Mouse (Mus musculus): ENCODE measurements around the gene Slc38a6.

Gene Slc38a6

DNA sequence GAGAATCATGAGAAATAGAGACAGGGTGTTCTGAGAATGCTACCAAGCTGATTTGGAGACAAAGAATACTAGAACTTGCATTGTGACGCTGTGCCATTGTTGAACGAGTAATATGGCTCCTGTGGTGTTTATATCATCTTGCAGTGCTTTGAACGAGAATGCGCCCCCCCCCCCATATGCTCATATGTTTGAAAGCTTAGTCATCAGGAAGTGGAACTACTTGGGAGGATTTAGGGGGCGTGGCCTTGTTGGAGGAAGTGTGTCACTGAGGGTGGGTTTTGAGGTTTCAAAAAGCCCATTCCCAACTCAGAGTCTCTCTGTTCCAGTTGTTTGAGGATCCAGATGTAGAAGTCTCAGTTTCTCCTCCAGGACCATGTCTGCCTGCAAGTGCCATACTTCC, 108.0 kb downstream of the Slc38a6 start:
- DNase-seq, result no peak

- no peak for DNase-seq
Measured at GRCm38 (mm10) chr12:73399426-73399825, 112.8 kb downstream of the Slc38a6 start.

DNA sequence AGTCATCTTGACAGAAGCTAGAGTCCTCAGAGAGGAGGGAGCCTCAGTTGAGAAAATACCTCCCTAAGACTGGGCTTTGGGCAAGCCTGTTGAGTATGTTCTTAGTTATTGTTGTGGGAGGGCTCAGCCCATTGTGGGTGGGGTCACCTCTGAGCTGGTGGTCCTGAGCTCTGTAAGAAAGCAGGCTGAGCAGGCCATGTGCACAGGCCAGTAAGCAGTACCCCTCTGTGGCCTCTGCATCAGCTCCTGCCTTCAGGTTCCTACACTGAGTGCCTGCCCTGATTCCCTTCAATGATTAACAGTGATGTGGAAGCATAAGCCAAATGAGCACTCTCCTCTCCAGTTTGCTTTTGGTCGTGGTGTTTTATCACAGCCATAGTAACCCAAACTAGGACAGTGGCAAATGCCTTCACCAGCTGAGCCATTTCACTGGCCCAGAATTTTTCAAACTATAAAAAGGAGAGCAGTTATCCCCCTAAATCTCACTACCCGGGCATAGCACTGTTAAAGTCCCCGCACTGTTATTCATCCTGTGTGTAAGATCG, 114.0 kb downstream of the Slc38a6 start:
- DNase-seq, result no peak

DNA sequence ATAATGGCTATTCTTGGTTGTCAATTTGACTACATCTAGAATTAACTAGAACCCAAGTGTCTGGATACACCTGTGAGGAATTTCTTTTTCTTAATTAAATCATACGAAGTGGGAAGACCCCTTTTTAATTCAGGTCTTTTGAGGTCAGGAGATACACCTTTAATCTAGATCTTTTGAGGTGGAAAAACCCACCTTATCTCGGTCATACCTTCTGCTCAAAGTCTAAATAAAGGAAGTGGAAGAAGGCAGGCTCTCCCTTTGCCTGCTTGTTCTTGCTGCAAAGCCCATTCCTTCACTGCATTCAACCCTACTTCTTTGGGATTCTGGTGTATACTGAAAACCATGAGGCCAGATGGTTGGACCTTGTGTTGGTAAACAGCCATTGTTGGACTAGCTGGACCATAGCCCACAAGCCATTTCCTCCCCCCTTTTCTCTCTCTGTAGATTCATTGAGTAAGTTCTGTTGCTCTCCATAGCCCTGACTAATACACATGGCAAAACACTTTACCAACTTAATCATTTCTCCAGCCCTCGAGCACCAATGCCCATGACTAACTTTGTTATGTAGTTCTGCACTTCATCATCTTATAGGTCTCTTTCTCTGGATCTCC, 115.0 kb downstream of the Slc38a6 start:
- DNase-seq, result no peak

DNA sequence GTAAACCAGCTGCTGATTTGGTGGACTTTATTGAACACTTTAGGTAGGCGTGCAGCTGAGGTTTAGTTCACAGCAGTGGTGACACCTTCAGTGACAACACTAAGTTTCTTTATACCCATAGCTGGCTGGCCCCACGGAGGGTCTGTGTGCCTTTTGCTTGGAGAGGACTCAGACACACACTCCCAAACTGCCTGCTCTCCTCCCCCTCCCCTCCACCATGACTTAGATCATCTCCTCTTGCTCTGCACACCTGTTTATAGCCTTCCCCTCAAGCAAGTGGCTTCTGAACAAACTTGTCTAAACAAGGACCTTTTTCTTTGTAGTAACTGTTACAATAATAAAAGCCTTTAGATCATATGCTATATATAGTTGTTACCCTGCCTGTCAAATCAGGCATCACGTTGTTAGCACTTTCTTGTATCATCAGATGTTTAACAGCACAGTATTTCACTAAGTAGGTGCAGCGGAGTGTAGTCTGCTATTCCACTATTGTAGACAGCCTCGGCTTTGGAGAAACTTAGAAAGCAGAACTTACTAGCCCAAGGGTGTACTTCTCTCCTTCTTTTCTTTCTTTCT, 115.6 kb downstream of the Slc38a6 start:
- DNase-seq, result no peak

- DNase-seq, result no peak
Measured at GRCm38 (mm10) chr12:73402851-73403665, 116.5 kb downstream of the Slc38a6 start.
